Mouse (Mus musculus) neural tube, embryonic 12.5 days (tissue): ENCODE data around the gene Rpl3. TPM values are rescaled to one million over a fixed set of nuclear protein-coding genes. Genes with fewer than 3 reads are reported as not detected.

ENCODE experiments used
- ATAC-seq: fragments of 200-750 bp; cut with Nextera tagmentation; 2 replicates; pipeline ENCODE4 v1.8.0; 2017; ENCODE audit warnings: low read depth, mild to moderate bottlenecking, moderate TSS enrichment, moderate library complexity; ENCODE audit not compliant: low FRiP score
- H3K27ac ChIP-seq: fragments of 300-500 bp; sonication (generic); 2 replicates; pipeline ENCODE4 v1.5.1; 2016
- H3K27me3 ChIP-seq: fragments of 300-500 bp; sonication (generic); replicated peaks from 2 replicates; pipeline ENCODE4 v1.6.1; 2016; ENCODE audit warnings: mild to moderate bottlenecking
- H3K36me3 ChIP-seq: fragments of 300-500 bp; sonication (generic); 2 replicates; pipeline ENCODE4 v1.6.1; 2016; ENCODE audit warnings: mild to moderate bottlenecking
- H3K4me1 ChIP-seq: fragments of 300-500 bp; sonication (generic); 2 replicates; pipeline ENCODE4 v1.6.1; 2016
- H3K4me2 ChIP-seq: fragments of 300-500 bp; sonication (generic); replicated peaks from 2 replicates; pipeline ENCODE4 v1.6.1; 2016; ENCODE audit warnings: mild to moderate bottlenecking
- H3K4me3 ChIP-seq: fragments of 300-500 bp; sonication (generic); 2 replicates; pipeline ENCODE4 v1.5.1; 2016
- H3K9ac ChIP-seq: fragments of 300-500 bp; sonication (generic); 2 replicates; pipeline ENCODE4 v1.6.1; 2016; ENCODE audit warnings: mild to moderate bottlenecking
- H3K9me3 ChIP-seq: fragments of 300-500 bp; sonication (generic); 2 replicates; pipeline ENCODE4 v1.6.1; 2016; ENCODE audit warnings: mild to moderate bottlenecking
- WGBS: fragments of 180-500 bp; shearing (Covaris S2); methylation state at CpG from one replicate; pipeline ENCODE4 v1.1.7; 2016; 5-methylcytosine and 5-hydroxymethylcytosine counted together
- polyA plus RNA-seq: library from polyadenylated mRNA; unstranded; fragments of >200 nt; fragmentation: Nextera tagmentation; extraction: Ambion mirVana; gene quantifications from 2 replicates; pipeline ENCODE4 v1.2.1, GENCODE M21; 2016

The Rpl3 gene
- polyA plus RNA-seq = 652 and 670 TPM in 2 replicates

GRCm38 (mm10) chr15:80091121-80091955 lies at the start of gene Rpl3, which contains the start of gene Syngr1:
Gene Rpl3 (minus strand): TSS chr15:80091868.
Gene Syngr1 (plus strand): TSS chr15:80091334.
- Histone ChIP-seq H3K36me3 (no peaks in the 10 kb centered on the region), H3K9me3 (no peaks in the 10 kb centered on the region), H3K27me3 (peaks cover 28% of the 10 kb centered on the region), H3K9ac (peak within 1 kb of the TSS; percentile 78), H3K4me1 (peaks cover 17% of the 10 kb centered on the region; the same call in 1 of the 2 replicates), H3K4me2 (peak within 1 kb of the TSS; percentile 93), H3K4me3 (peak within 1 kb of the TSS; percentile 71), H3K27ac (no peak within 1 kb of the TSS)
- ATAC-seq = peak; percentile 57
- WGBS = under 1% methylated on average over 86 of the region's 86 CpGs

- Histone ChIP-seq H3K27me3 (no peaks in the 10 kb centered on the region), H3K27ac (no peak overlapping the region), H3K4me2 (no peak overlapping the region), H3K9ac (no peak overlapping the region), H3K9me3 (no peaks in the 10 kb centered on the region), H3K36me3 (peaks cover 35% of the 10 kb centered on the region), H3K4me3 (no peak overlapping the region), H3K4me1 (0 out of 2 replicates have a peak, but pooled peaks cover 6% of the 10 kb centered on the region)
- ATAC-seq = no peak
- 97% methylated on average over 3 of the region's 3 CpGs for WGBS
Observed at GRCm38 (mm10) chr15:80140878-80141277, 49.2 kb upstream of the Rpl3 start.

GRCm38 (mm10) chr15:80140302-80140701 lies 48.6 kb upstream of the Rpl3 start:
- H3K9me3 ChIP-seq = no peaks in the 10 kb centered on the region
- 97% methylated on average over 2 of the region's 2 CpGs for WGBS

GRCm38 (mm10) chr15:80137945-80138791 lies 46.5 kb upstream of the Rpl3 start:
- no peaks in the 10 kb centered on the region for H3K27me3 ChIP-seq
- ATAC-seq = no peak
- H3K9me3 ChIP-seq = no peaks in the 10 kb centered on the region
- peaks cover 18% of the 10 kb centered on the region for H3K4me1 ChIP-seq
- H3K4me3 ChIP-seq = 0 out of 2 replicates have a peak overlapping the region, but pooled peaks have one; percentile 9
- 80% methylated on average over 17 of the region's 17 CpGs for WGBS
- no peak overlapping the region for H3K27ac ChIP-seq
- peaks cover 29% of the 10 kb centered on the region for H3K36me3 ChIP-seq
- no peak overlapping the region for H3K4me2 ChIP-seq
- no peak overlapping the region for H3K9ac ChIP-seq

More at GRCm38 (mm10) chr15:80140302-80140701, 48.6 kb upstream of the Rpl3 start:
- H3K27ac ChIP-seq = no peak overlapping the region
- H3K4me3 ChIP-seq = no peak overlapping the region
- H3K36me3 ChIP-seq = peaks cover 35% of the 10 kb centered on the region
- H3K4me2 ChIP-seq = no peak overlapping the region
- ATAC-seq = no peak
- H3K9ac ChIP-seq = no peak overlapping the region
- H3K27me3 ChIP-seq = no peaks in the 10 kb centered on the region
- H3K4me1 ChIP-seq = 0 out of 2 replicates have a peak, but pooled peaks cover 6% of the 10 kb centered on the region

GRCm38 (mm10) chr15:80136645-80137044 lies 45.0 kb upstream of the Rpl3 start:
- Histone ChIP-seq H3K4me2 (no peak overlapping the region), H3K27me3 (no peaks in the 10 kb centered on the region)

GRCm38 (mm10) chr15:80135499-80135898 lies 43.8 kb upstream of the Rpl3 start:
- peaks cover 18% of the 10 kb centered on the region for H3K4me1 ChIP-seq
- 92% methylated on average over 2 of the region's 2 CpGs for WGBS
- peaks cover 10% of the 10 kb centered on the region for H3K36me3 ChIP-seq
- H3K27me3 ChIP-seq = no peaks in the 10 kb centered on the region
- no peak overlapping the region for H3K4me2 ChIP-seq
- H3K9me3 ChIP-seq = no peaks in the 10 kb centered on the region
- H3K27ac ChIP-seq = no peak overlapping the region
- H3K4me3 ChIP-seq = no peak overlapping the region
- H3K9ac ChIP-seq = no peak overlapping the region
- ATAC-seq = no peak

More at GRCm38 (mm10) chr15:80136645-80137044, 45.0 kb upstream of the Rpl3 start:
- no peaks in the 10 kb centered on the region for H3K9me3 ChIP-seq
- H3K36me3 ChIP-seq = peaks cover 20% of the 10 kb centered on the region
- no peak overlapping the region for H3K4me3 ChIP-seq
- H3K4me1 ChIP-seq = peaks cover 18% of the 10 kb centered on the region
- H3K27ac ChIP-seq = no peak overlapping the region
- no peak overlapping the region for H3K9ac ChIP-seq
- ATAC-seq = no peak
- WGBS = over 99% methylated on average over 3 of the region's 3 CpGs

DNA sequence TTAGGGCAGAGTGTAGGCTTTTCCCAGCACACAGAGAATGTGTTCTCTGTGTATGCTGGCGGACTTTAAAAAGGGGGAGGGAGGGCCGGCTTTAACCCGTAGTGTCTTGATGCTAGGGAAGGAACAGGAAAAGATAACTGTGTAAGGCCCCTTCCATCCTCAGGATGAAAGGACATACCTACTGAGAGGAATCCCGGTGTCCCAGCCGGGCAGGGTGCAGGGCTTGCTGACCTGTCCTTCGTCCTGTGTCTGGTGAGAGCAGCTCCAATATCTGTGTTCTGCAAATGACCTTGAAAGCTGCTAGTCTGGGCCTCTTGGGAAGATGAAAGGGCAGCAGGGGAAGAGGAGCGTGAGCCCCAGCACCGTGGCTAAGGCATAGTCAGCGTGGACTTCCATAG lies 42.8 kb upstream of the Rpl3 start:
- Histone ChIP-seq H3K27ac (no peak overlapping the region), H3K4me1 (peaks cover 18% of the 10 kb centered on the region), H3K9ac (peak overlapping the region; percentile 88), H3K4me2 (peak overlapping the region; percentile 93), H3K27me3 (no peaks in the 10 kb centered on the region), H3K4me3 (peak overlapping the region; percentile 66; the same call in 1 of the 2 replicates), H3K9me3 (no peaks in the 10 kb centered on the region), H3K36me3 (peaks cover 4% of the 10 kb centered on the region)
- ATAC-seq = no peak
- WGBS = 59% methylated on average over 9 of the region's 9 CpGs

GRCm38 (mm10) chr15:80133682-80134449 lies 42.2 kb upstream of the Rpl3 start:
- WGBS = 12% methylated on average over 14 of the region's 14 CpGs
- H3K4me3 ChIP-seq = peak overlapping the region; percentile 66
- ATAC-seq = peak; percentile 48
- H3K4me1 ChIP-seq = peaks cover 18% of the 10 kb centered on the region
- no peaks in the 10 kb centered on the region for H3K9me3 ChIP-seq
- peak overlapping the region; percentile 98 for H3K27ac ChIP-seq
- peaks cover 3% of the 10 kb centered on the region for H3K36me3 ChIP-seq
- peak overlapping the region; percentile 88 for H3K9ac ChIP-seq
- H3K4me2 ChIP-seq = peak overlapping the region; percentile 93
- no peaks in the 10 kb centered on the region for H3K27me3 ChIP-seq

DNA sequence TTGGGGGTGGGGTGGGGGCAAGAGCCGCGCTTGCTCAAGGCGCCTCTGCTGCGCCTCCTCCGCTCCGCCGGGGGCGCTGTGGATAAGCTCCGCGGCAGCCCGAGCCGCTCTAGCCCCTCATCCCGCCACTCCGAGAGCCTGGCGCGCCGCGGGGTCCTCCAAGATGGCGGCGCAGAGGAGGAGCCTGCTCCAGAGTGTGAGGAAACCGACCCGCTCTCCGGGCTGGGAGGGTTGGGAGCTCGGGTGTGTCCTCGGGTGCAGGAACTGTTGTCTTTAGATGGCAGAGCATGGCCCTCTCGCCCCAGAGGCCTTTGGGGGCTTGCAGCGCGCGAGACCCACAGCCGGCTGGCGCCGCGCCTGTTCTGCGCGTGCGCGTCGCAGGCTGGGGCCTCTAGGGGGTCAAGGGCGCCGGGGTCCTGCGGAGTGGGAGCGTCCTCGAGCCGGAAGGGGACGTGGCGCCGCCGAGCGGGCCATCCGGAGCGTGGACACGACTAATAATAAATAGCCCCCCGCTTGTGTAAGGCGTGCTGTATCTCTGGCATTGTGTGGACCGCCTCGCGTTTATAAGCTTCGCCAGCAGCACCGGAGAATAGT lies 41.4 kb upstream of the Rpl3 start, which contains the start of gene Tab1:
Tab1 (plus strand) TSS at position 135 of the 594 bp plus-strand sequence.
- WGBS = under 1% methylated on average over 59 of the region's 59 CpGs
- Histone ChIP-seq H3K4me2 (peak within 1 kb of the TSS; percentile 93), H3K4me3 (peak within 1 kb of the TSS; percentile 66), H3K27me3 (no peaks in the 10 kb centered on the region), H3K27ac (peak within 1 kb of the TSS; percentile 98), H3K9me3 (no peaks in the 10 kb centered on the region), H3K4me1 (peaks cover 14% of the 10 kb centered on the region), H3K36me3 (peaks cover 3% of the 10 kb centered on the region), H3K9ac (peak within 1 kb of the TSS; percentile 88)
- peak; percentile 94 for ATAC-seq

- Histone ChIP-seq H3K4me3 (peak overlapping the region; percentile 66; the same call in 1 of the 2 replicates), H3K9me3 (no peaks in the 10 kb centered on the region), H3K4me2 (peak overlapping the region; percentile 93), H3K36me3 (peaks cover 3% of the 10 kb centered on the region), H3K27me3 (no peaks in the 10 kb centered on the region), H3K4me1 (peaks cover 13% of the 10 kb centered on the region), H3K9ac (no peak overlapping the region), H3K27ac (no peak overlapping the region)
- 82% methylated on average over 9 of the region's 9 CpGs for WGBS
- no peak; the same call in 1 of the 2 replicates for ATAC-seq
Observed at GRCm38 (mm10) chr15:80132452-80132851, 40.8 kb upstream of the Rpl3 start.

DNA sequence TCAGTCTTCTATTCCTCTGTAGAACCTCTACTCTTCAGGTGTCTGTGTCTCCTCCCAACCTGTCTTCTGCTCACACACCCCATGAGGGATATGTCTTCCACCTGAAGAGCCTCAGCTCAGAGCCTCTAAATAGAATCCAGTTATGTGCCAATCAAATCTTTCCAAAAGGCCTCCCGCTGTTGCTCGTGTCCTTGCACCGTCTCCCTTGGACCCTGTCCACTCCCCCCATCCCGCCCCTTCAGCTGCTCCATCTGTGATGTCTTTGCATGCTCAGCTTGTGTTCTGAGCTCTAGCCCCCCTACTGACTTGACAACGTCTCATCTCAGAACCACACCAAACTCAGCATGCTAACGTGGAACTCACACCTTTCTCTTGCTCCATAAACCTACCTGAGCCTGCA lies 39.8 kb upstream of the Rpl3 start:
- WGBS = 81% methylated on average over 6 of the region's 6 CpGs
- Histone ChIP-seq H3K4me1 (peaks cover 13% of the 10 kb centered on the region), H3K9ac (no peak overlapping the region), H3K4me2 (no peak overlapping the region), H3K27me3 (no peaks in the 10 kb centered on the region), H3K9me3 (no peaks in the 10 kb centered on the region), H3K36me3 (no peaks in the 10 kb centered on the region), H3K4me3 (no peak overlapping the region), H3K27ac (no peak overlapping the region)
- no peak for ATAC-seq
